Mouse (Mus musculus): ENCODE data around the gene Lrrc28.

The Lrrc28 gene

DNA sequence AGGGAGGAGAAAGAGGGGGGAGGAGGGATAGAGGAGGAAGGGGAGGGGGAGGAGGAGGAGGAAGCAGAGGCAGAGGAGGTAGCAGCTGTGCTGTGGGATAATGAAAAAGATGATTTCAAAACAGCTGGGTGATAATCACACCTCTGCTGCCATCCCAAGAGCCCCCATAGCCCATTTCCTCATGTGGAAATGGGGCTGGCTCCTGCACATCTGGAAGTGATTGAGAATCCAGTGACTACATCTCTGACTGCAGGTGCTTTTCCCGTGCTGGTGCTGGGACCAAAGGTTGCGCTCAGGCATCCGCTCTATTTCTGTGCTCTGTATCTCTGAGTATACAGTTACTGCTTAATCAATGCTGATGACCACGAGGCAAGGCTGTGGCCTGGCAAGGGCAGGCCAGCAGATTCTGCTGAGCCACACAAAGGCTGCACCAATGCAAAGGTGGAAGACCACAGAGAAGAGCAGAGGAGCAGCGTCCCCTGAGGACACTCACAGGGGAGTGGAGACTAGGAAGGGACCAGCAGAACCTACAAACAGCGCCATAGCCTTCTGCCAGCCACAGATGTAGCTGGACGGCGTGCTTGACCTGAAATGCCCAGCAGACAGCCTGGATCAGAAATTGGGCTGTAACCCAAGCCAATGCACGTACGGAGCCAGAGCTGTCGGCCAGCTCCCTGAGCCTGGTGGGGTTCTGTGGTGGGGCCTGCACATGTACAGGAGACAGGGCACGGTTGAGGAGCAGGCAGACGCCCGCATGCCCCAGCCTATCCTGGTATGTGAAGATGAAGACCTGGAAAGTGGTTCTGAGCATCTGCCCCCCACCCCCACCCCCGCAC lies 157.9 kb downstream of the Lrrc28 start:
- DNase-seq (ENCODE audit: low read depth), result no peak

DNA sequence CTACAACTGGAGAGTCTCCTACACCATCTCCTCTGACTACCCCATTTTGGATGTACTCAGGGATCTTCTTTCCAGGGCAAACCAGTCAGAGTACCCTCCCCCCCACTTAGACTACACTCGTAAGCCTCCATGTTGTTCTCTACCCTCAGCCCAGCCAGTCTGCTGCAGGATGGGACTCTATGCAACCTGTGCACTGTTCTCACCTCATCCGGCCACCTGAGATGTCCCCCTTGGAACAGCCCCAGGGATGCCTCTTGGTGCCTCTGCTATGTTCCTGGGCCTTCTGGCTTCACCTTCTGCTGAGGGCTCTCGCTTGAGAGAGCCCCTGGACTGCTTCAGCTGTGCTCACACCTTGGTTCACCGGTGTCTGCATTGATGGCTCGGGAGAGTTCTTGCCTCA lies 158.7 kb downstream of the Lrrc28 start:
- DNase-seq (ENCODE audit: low read depth), result no peak

DNA sequence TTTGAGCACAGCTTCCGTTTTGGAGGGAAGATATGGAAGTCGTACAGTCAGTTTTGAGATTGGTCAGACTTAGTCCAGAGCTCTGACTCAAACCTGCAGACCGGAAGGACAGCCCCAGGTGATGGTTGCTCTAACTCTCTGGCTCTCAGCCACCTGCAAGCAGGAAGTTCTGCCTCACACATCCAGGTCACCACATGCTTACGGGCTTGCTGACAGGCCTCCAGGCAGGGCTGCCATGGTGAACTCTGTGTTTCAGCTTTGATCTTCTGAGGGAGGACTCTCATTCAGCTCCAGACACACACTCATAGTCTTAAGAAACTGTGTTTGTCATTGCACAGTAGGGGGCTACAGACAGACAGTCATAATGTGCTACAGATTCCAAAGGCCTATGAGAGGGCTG lies 161.4 kb downstream of the Lrrc28 start:
- DNase-seq (ENCODE audit: low read depth), result no peak

DNA sequence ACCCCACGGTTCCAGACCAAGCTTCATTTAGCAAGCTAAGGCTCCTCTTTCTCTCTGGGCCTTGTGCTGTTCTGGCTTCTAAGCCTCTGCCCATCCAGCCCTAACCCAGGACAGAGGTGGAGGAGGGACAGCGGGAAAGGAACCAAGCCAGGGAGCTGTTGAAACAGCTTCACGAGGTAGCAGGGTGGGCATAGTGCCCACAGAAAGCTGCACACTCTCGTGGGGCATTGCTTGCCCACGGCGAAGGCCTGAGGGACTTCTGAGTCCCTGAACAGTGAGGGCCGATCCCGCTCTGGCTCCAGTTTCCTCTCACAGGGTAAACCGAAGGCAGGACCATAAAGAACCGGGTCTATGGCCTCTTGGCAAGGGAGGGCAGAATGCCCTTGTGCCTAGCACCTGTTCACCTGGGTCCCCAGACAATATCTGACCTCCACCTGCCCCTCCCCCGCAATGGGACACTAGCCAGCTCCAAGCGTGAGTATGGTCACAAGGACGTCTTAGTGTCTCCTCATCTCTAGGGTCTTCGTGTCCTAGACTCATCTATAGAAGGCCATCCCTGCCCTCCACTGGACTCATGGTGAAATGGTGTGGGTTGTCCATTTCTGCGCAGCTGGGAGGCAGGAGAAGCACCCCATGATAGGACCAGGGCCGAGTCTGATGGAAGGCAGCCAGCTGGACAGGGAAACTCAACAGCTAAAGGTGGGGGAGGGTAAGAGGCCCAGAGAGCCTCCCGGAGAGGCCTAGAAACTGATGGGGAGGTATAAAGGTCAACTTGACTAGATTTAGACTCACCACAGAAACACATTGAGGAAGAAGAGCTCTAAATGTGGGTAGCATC lies 165.3 kb downstream of the Lrrc28 start:
- no peak for DNase-seq (ENCODE audit: low read depth)

DNA sequence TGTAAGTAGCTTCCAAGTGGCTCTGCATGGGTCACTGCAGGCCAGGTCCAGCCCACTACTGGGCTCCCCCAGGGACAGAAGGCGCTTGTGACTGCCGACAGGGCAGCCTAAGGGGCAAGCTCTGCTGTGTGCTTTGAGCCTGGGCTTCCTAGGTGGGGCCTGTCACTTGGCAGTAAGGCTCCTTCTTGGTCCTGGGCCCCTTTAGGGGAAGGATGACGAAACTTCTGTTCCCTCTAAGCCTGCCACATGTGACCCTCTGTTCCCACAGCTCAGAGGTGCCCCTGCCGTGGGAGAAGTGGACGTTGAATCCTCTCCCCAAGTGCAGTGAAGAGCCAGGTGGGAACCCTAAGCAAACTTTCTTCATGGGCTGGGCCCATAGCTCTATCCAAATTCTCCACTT lies 165.9 kb downstream of the Lrrc28 start:
- no peak for DNase-seq (ENCODE audit: low read depth)

DNA sequence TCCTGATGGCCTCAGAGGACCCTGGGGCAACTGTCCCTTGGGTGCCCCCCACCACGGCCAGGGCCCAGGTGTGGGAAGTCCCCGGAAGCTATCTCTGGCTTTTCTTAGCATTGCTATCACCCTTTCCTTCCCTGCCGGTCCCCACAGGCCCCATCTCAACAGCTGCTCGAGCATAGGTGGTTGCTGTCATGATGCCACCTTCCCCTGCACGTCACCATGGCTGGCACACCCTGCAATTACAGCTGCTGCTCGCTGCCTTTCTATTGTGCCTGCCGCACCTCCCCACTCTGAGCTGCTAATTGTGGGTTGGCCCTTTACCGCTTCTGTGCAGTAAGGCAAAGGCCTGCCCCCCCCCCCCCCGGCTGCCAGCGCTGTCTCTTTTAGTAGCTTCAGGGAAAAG lies 167.1 kb downstream of the Lrrc28 start:
- DNase-seq (ENCODE audit: low read depth), result peak; percentile 21

DNA sequence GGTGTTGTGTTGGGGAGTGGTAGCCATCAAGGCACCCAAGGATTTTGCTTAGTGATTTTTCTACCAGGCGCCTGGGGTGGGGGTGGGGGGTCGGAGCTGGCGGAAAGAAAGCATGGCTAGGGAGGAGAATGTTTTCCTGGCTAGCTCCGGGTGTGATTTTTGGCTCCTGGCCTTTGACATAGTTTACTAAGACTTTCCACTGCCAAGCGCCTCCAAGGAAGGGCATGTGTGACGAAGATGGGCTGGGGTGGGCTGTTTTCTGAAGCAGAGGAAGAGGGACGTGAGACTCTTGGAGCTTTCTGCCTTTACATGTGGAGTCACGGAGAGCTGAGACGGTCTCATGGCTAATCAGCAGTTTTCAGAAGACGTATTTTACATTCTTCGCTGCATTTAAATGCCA lies 173.8 kb downstream of the Lrrc28 start:
- no peak for DNase-seq (ENCODE audit: low read depth)

DNA sequence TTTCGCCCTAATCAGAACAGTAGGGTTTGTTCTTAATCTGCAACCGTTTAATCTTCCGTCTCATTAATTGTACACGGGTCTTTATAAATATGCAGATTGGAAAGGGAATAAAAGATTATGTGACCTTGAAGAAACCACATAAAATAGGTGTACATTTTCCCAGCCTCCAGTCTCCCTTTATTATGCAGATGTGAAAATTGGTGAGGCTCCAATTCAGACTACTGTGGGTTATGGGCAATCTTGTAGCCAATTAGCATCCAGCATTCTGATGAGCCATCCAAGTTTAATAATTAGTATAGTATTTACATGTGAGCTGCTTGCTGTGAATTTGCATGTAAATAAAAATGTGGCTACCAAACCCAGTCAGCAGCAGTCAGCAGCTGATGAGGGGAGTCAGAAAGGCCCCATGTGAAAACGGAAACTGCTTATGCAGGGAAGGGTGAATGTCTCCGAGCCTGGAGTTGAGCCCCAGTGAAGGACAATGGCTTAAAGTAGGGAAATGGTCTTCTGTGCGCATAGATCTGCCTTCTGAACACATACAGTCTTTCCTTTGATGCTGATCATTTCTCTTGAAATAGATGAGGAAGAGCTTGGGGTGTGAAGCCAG lies 176.2 kb downstream of the Lrrc28 start:
- DNase-seq (ENCODE audit: low read depth), result no peak

DNA sequence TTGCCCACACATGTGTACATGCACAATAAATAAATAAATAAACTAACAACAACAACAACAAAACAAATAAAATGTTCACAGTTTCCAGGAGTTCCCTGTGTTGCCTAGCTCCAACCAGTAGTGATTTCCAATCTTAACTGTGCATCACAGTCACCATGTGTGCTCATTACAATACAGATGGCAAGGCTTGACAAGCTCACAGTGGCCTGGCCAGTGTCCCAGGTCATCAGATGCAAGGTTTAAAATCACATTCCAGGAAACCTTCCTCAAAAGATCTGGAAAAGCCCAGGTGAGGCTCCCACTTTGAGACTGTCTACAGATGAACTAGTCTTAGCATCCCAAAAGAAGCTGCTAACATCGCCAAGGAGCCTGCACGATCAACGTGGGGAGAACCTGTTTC lies 176.9 kb downstream of the Lrrc28 start:
- no peak for DNase-seq (ENCODE audit: low read depth)

DNA sequence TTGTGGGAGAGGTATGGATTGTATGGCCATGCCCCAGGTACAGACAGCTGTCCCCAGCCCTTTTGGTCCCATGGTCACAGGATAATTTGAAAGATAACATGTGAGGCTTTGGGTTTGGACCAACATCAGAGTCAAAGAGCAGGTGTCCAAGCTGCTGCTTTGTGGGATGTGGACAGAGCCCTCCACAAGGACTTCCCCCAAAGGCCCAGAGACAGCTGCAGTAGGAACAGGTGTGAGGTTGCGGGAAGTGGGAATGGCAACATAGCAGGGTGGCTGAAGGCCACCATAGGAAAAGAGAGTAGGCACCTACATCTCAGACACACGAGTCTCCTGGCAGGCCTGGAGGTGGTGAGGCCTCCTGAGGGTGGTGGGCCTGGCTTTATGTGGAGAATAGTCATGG lies 178.7 kb downstream of the Lrrc28 start:
- DNase-seq (ENCODE audit: low read depth), result no peak

DNA sequence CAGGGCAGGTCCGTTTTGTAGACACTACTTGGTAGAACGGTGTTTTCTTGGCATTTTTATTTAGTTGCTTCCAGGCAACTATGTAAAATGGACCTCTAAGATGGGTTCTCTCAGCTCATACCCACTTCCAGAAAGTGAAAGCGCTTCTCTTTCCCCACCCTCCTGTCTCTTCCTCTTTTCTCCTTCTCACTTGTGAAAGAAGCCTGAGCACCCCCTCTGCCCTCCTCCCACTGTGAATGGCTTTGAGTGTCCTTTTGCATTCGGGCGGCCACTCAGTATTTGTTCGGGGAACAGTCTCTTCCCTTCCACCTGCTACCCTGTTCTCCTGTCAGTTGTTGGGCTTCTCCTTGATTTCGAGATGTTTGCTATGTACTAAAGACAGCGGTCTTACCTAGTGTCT lies 180.4 kb downstream of the Lrrc28 start:
- no peak for DNase-seq (ENCODE audit: low read depth)

DNA sequence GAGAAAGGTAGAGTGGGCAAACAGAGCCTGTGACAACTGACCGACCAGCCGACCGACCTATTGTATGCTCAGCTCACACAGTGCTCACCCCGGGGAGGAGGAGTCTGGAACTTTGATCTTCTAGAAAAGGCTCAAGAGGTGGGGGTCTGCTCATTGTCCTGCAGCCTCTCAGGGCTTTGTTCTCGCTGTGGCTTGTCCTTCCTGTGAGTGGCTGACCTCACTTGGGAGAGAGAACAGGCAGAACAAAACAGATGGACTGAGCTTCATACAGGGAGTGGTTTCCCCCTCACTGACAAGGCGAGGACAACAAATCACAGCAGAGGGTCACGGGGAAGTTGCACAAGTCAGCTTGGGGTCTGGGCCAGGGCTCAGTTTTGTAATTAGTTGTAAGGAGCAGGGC lies 181.5 kb downstream of the Lrrc28 start:
- DNase-seq (ENCODE audit: low read depth), result no peak

Measured in naive thymus-derived CD4-positive, alpha-beta T cell, adult 2 months (primary cell).